Mouse (Mus musculus) lung, adult 2 months (tissue): ENCODE data around the gene Gm20388.

ENCODE experiments used
- CTCF ChIP-seq: fragments of 200-500 bp; IDR thresholded peaks from 2 replicates; pipeline ENCODE4 v1.5.1; 2011; ENCODE audit warnings: mild to moderate bottlenecking, low read length, control low read depth; ENCODE audit not compliant: insufficient read depth
- POLR2A ChIP-seq: fragments of 200-500 bp; IDR thresholded peaks from 2 replicates; pipeline ENCODE4 v1.6.1; 2011; ENCODE audit warnings: low read depth, mild to moderate bottlenecking, control low read depth, low read length, borderline replicate concordance; ENCODE audit errors: extremely low read depth

- no peak for TF ChIP-seq POLR2A
- no peak for TF ChIP-seq CTCF
These were observed 527.2 kb downstream of the Gm20388 start for GRCm38 (mm10) chr8:120437666-120438395.
